Mouse (Mus musculus) adrenal gland, postnatal 36 days (tissue): ENCODE results near the gene Fcgr4. TPM values are rescaled to one million over a fixed set of nuclear protein-coding genes. Genes with fewer than 3 reads are reported as not detected.
A peak's percentile ranks its signal among the peaks of the same experiment; 100 is the strongest.

Source experiments
- DNase-seq, 2 experiments: peaks; one replicate each; pipeline ENCODE4 v3.0.0; 2021; ENCODE audit warnings: mixed read lengths in 1 of 2
- total RNA-seq, 2 experiments: library from RNA; stranded (reverse); gene quantifications; 2 replicates each; pipeline ENCODE4 v1.2.3; 2021

The Fcgr4 gene
- total RNA-seq, 2 experiments from 2014 or later: 2.6 to 7.6 TPM

GRCm38 (mm10) chr1:171011733-171012132 is 7.0 kb upstream of the Fcgr4 start:
- no peak for DNase-seq

GRCm38 (mm10) chr1:171016676-171017356 is 1.9 kb upstream of the Fcgr4 start:
- DNase-seq: peak in 1 of 2 experiments; percentile 7

GRCm38 (mm10) chr1:171017468-171018158 is 1.1 kb upstream of the Fcgr4 start:
- DNase-seq: no peak

- DNase-seq: peak; percentile 52 to 62
Observed at GRCm38 (mm10) chr1:171019311-171019950, 711 bp downstream of the Fcgr4 start.

- DNase-seq: no peak
Observed at GRCm38 (mm10) chr1:171031752-171032151, 13.0 kb downstream of the Fcgr4 start.

DNA sequence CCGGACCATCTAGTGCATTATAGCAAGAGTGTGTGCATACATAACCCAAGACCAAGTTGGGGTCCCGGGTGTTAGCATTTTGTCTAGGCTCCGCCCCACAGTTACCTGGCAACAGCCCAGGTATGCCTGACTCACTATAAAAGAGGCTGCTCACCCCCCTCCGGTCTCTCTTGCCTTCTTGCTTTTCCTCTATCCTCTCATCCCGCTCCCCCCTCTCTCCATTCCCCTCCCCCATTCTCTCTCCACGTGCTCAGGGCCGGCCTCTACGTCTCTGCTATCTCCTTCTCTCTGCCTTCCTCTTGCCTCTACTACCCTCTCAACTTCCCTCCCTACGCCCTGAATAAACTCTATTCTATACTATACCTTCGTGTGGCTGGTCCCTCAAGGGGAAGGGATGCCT is 14.0 kb downstream of the Fcgr4 start:
- no peak for DNase-seq

- peak; percentile 10 to 24 for DNase-seq
Observed at GRCm38 (mm10) chr1:171033196-171033595, 14.5 kb downstream of the Fcgr4 start.

- DNase-seq: peak; percentile 89 to 90
Observed at GRCm38 (mm10) chr1:171033756-171034155, 15.0 kb downstream of the Fcgr4 start.

GRCm38 (mm10) chr1:171034201-171034600 is 15.5 kb downstream of the Fcgr4 start:
- DNase-seq: no peak

- no peak for DNase-seq
Observed at GRCm38 (mm10) chr1:171035611-171036010, 16.9 kb downstream of the Fcgr4 start.

GRCm38 (mm10) chr1:171036550-171037324 is 18.0 kb downstream of the Fcgr4 start:
- DNase-seq: peak; percentile 75 to 79

DNA sequence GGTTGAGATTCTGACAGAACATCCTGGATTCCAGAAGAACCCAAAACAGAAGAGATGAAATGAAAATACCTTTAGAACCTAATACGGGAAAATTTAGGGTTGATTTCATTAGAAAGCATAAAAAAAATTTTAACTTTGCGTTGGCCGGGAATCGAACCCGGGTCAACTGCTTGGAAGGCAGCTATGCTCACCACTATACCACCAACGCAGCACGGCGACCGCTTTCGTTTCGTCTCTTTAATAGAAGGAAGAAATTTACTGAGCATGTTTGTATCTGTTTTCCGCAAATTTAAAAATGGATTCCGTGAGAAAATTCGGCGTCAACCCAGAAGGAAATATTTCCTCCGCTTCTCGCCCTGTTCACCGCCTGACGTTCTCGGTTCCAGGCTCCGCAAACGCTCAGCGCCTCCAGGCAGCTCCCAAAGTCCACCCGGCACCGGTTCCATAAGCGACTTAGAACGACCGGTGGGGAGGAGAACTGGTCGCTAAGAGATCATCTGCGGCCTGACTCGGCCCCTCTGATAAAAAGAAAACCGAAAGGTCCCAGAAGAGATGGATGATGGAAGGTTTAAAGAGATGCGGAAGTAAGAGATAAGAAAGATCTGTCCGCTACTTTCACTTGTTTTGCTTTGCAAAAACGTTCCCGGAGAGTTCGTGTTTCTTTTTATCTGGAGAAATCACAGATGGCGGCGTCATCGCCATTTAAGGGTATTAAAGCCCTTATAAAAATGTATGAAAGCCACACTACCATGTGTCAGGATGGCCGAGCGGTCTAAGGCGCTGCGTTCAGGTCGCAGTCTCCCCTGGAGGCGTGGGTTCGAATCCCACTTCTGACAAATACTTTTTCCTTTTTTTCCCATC is 19.4 kb downstream of the Fcgr4 start:
- peak; percentile 84 to 86 for DNase-seq

GRCm38 (mm10) chr1:171039135-171039534 is 20.4 kb downstream of the Fcgr4 start:
- DNase-seq: no peak

DNA sequence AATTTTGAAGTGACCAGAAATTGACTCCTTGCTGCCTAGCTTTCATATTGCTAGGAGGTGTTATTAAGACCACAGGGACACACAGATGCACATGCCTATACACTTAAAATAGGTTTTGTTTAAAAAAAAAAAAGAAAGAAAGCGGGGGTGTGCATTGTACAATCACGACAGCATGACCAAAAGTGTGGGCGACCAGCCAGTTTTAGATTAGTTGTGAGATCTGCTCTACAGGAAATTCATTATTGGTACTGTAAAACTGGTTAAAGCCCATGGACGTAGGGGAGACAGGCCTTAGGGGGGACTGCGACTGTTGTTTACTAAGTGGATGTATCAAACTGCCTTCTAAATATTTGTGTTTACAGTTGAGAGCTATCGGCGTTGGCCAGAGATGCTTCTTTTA is 21.2 kb downstream of the Fcgr4 start:
- DNase-seq: no peak

DNA sequence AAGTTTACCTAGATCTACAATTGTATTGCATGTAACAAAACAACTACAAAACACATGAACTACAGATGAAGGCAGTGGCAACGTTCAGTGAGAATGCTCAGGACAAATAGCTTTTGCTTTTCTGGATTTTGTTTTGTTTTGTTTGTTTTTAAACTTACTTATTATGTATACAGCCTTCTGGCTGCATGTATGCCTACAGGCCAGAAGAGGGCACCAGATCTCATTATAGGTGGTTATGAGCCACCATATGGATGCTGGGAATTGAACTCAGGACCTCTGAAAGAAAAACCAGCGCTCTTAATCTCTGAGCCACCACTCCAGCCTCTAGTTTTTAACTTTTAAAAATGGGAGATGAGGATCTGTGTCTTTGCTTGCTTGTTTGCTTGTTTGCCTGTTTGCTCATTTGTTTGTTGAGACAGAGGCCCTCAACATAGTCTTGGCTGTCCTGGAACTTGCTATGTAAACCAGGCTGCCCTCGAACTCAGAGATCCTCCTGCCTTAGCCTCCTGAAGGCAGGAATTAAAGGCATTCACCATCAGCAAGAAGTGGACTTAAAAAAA is 25.0 kb downstream of the Fcgr4 start:
- no peak for DNase-seq

DNA sequence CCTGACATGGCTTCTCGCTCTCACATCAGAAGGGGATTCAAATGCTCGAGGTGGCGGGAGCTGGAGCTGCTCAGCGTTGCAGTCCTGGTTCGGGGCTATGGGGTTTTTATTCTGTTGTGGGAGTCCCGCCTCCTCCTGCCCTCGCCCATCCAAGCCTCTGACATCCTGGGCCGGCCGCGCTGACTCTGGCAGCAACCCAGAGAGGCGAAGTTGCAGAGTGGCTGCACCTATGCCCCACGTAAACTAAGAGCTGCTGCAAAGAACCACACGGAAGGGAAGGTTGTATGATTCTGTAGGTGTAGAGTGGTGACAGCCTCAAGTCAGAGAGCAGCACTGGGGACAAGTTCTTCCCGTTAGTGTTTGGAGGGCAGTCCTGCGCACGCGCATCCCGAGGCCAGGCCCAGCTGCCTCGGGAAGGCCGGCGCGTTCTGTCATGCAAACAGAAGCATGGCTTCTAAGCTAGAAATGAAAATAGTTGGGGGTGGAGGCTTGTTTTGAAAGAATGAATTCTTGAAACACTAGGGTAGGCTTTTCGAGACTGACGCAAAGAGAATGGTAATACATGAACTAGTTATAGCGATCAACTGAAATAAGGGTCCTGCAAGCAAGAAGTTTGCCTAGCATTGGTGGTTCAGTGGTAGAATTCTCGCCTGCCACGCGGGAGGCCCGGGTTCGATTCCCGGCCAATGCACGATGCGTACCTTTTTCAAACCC is 25.8 kb downstream of the Fcgr4 start:
- peak; percentile 92 to 94 for DNase-seq

GRCm38 (mm10) chr1:171045079-171045465 is 26.4 kb downstream of the Fcgr4 start:
- no peak for DNase-seq

DNA sequence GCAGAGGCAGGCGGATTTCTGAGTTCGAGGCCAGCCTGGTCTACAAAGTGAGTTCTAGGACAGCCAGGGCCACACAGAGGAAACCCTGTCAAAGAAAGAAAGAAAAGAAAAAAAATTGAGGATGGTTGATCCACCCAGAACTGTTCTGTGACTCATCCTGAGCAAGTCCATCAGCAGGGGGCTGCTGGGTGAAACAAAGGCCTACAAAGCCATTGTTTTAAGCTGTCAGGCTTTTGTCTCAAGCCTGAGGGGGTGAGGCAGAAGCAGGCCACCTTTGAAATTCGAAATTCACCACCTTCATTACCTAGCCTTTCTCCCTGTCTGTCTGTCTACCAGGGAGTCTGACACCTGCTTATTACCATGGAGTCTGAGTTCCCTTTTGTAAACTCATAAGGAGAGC is 27.8 kb downstream of the Fcgr4 start:
- DNase-seq: no peak

DNA sequence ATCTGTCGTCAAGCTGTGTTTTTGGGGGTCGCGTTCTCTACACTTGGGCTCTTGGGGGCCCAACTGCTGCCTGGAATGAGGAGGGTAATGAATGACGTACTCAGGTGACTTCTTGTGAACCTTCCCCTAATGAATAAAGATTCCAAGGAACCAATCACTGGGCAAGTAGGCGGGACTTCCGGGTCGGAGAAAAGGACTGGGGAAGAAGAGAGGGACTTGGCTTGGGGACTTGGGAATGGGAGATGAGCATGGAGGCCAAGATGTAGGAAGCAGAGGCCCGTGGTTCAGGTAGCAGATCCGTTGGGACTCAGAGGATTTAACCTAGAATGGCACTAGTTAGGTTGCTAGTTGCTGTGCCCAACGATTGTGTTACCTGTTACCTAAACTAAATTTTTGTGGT is 30.5 kb downstream of the Fcgr4 start:
- no peak for DNase-seq

- no peak for DNase-seq
Observed at GRCm38 (mm10) chr1:171050774-171051173, 32.1 kb downstream of the Fcgr4 start.

- DNase-seq: no peak
Observed at GRCm38 (mm10) chr1:171053305-171053704, 34.6 kb downstream of the Fcgr4 start.
